Mouse (Mus musculus) embryonic facial prominence, embryonic 12.5 days (tissue): ENCODE data around the gene Matn3. TPM values are rescaled to one million over a fixed set of nuclear protein-coding genes. Genes with fewer than 3 reads are reported as not detected.

Source experiments
- ATAC-seq: fragments of 200-750 bp; cut with Nextera tagmentation; 2 replicates; pipeline ENCODE4 v1.8.0; 2017; ENCODE audit not compliant: insufficient number of reproducible peaks, insufficient read depth, low FRiP score, low TSS enrichment
- H3K27ac ChIP-seq: fragments of 300-500 bp; sonication (generic); 2 replicates; pipeline ENCODE4 v1.5.1; 2016; ENCODE audit warnings: mild to moderate bottlenecking
- H3K27me3 ChIP-seq: fragments of 300-500 bp; sonication (generic); 2 replicates; pipeline ENCODE4 v1.6.1; 2016; ENCODE audit warnings: mild to moderate bottlenecking, moderate library complexity
- H3K36me3 ChIP-seq: fragments of 300-500 bp; sonication (generic); 2 replicates; pipeline ENCODE4 v1.6.1; 2016; ENCODE audit warnings: mild to moderate bottlenecking
- H3K4me1 ChIP-seq: fragments of 300-500 bp; sonication (generic); 2 replicates; pipeline ENCODE4 v1.6.1; 2016
- H3K4me2 ChIP-seq: fragments of 300-500 bp; sonication (generic); replicated peaks from 2 replicates; pipeline ENCODE4 v1.6.1; 2016; ENCODE audit warnings: mild to moderate bottlenecking, moderate library complexity
- H3K4me3 ChIP-seq: fragments of 300-500 bp; sonication (generic); 2 replicates; pipeline ENCODE4 v1.5.1; 2016; ENCODE audit warnings: mild to moderate bottlenecking
- H3K9ac ChIP-seq: fragments of 300-500 bp; sonication (generic); 2 replicates; pipeline ENCODE4 v1.6.1; 2016; ENCODE audit warnings: mild to moderate bottlenecking, moderate library complexity
- H3K9me3 ChIP-seq: fragments of 300-500 bp; sonication (generic); 2 replicates; pipeline ENCODE4 v1.6.1; 2016; ENCODE audit warnings: mild to moderate bottlenecking, moderate library complexity
- WGBS: fragments of 180-500 bp; shearing (Covaris S2); methylation state at CpG from one replicate; pipeline ENCODE4 v1.1.7; 2016; 5-methylcytosine and 5-hydroxymethylcytosine counted together
- polyA plus RNA-seq: library from polyadenylated mRNA; unstranded; fragments of >200 nt; fragmentation: Nextera tagmentation; extraction: Ambion mirVana; gene quantifications from 2 replicates; pipeline ENCODE4 v1.2.1, GENCODE M21; 2016

The Matn3 gene
- polyA plus RNA-seq, 1 experiment from 2014 or later, result 2.0 TPM

GRCm38 (mm10) chr12:8940011-8941005, 7.4 kb upstream of the Matn3 start:
- Histone ChIP-seq H3K27me3 (no peaks in the 10 kb centered on the region), H3K27ac (no peak overlapping the region), H3K4me3 (no peak overlapping the region), H3K4me2 (no peak overlapping the region), H3K4me1 (no peaks in the 10 kb centered on the region), H3K9ac (no peak overlapping the region), H3K9me3 (no peaks in the 10 kb centered on the region), H3K36me3 (peaks cover 43% of the 10 kb centered on the region)
- WGBS, result 68% methylated on average over 12 of the region's 12 CpGs
- ATAC-seq, result no peak

DNA sequence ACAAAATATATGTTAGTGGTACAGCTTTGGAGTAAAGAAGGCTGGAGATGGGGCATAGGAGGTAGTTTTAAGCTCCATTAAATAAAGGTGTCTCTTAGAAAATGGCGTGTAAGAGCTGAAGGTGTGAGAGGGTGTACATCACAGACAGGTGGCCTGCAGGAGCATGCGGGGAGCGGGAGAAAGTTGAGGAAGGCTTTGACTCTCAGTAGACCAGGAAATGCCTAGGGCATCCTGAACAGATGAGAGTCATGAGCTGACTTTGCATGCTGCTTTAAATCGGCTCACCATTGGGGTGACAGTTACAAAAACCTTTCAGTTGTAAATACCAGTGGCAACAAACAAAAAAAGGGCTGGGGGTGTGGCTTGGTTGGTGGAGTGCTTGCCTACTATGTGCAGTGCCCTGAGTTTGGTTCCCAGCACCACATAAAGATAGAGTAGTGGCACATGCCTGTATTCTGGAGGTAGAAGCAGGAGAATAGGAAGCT, 6.6 kb upstream of the Matn3 start:
- WGBS, result 66% methylated on average over 4 of the region's 4 CpGs
- Histone ChIP-seq H3K9ac (no peak overlapping the region), H3K27ac (no peak overlapping the region), H3K36me3 (peaks cover 34% of the 10 kb centered on the region), H3K4me2 (no peak overlapping the region), H3K27me3 (no peaks in the 10 kb centered on the region), H3K9me3 (no peaks in the 10 kb centered on the region), H3K4me1 (no peaks in the 10 kb centered on the region), H3K4me3 (no peak overlapping the region)
- no peak for ATAC-seq

DNA sequence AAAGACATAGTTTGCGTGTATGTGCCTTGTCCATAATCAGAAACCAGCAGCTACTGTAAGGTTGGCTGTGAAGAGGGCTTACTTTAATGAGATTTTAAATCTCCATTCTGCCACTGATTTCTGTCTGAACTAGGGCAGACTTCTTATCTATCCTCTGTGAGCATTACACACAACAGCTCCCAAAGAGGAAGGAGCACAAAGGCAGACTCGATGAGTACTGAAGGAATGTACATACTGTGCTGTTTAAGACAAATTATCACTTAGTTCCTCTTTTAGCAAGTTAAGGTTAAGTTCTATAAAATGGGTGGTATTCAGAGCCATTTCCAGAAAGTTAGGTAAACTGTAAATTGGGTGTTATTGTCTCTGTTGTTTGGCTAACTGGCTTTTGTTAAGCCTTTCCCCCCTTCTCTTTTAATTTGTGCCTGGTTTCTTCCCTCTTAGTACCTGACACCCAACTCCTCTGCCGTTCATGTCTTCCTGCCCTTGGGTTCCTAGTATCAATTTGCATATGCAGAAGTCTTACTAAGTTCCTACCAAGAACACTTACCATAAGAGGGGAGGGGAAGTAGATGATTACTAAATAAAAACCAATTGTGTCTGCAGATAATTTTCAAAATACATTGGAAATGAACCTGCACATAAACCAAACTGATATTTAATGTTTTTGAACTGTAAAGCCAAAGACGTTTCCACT, 5.9 kb upstream of the Matn3 start:
- ATAC-seq, result no peak
- Histone ChIP-seq H3K27ac (no peak overlapping the region), H3K4me1 (no peaks in the 10 kb centered on the region), H3K9me3 (no peaks in the 10 kb centered on the region), H3K36me3 (peaks cover 28% of the 10 kb centered on the region), H3K9ac (no peak overlapping the region), H3K4me3 (no peak overlapping the region), H3K4me2 (no peak overlapping the region), H3K27me3 (no peaks in the 10 kb centered on the region)
- 46% methylated on average over 4 of the region's 4 CpGs for WGBS

- Histone ChIP-seq H3K27me3 (no peaks in the 10 kb centered on the region), H3K27ac (no peak overlapping the region), H3K9me3 (no peaks in the 10 kb centered on the region), H3K36me3 (no peaks in the 10 kb centered on the region), H3K4me3 (no peak overlapping the region), H3K4me2 (no peak overlapping the region; the same call in 1 of the 2 replicates), H3K4me1 (peaks cover 11% of the 10 kb centered on the region; the same call in 1 of the 2 replicates), H3K9ac (no peak overlapping the region)
- WGBS, result 56% methylated on average over 9 of the region's 9 CpGs
- no peak for ATAC-seq
Observed at GRCm38 (mm10) chr12:8947163-8947562, 566 bp upstream of the Matn3 start.

DNA sequence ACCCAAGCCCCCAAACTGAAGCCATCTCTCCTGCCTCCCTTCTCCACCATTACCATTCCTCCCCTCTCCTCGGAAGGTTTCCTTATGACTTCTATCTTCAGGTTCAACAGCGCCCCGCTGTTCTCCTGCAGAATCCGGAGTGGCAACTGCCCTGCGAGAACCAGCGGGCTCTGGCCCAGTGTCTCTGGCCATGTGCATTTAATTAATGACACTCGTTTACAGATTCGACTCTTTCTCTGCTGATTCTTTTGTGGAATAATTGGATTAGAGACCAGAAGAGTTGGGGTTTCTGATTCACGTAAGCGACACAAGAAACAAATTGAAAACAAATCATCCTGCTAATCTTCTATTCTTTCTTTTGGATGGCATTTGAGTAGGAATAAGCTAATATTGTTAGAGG, 5.4 kb downstream of the Matn3 start:
- H3K9ac ChIP-seq, result no peak overlapping the region
- H3K4me1 ChIP-seq, result 0 out of 2 replicates have a peak, but pooled peaks cover 3% of the 10 kb centered on the region
- H3K27me3 ChIP-seq, result no peaks in the 10 kb centered on the region
- H3K27ac ChIP-seq, result no peak overlapping the region
- 34% methylated on average over 10 of the region's 10 CpGs for WGBS
- H3K36me3 ChIP-seq, result no peaks in the 10 kb centered on the region
- ATAC-seq, result no peak
- H3K9me3 ChIP-seq, result no peaks in the 10 kb centered on the region
- no peak overlapping the region for H3K4me3 ChIP-seq
- no peak overlapping the region for H3K4me2 ChIP-seq

DNA sequence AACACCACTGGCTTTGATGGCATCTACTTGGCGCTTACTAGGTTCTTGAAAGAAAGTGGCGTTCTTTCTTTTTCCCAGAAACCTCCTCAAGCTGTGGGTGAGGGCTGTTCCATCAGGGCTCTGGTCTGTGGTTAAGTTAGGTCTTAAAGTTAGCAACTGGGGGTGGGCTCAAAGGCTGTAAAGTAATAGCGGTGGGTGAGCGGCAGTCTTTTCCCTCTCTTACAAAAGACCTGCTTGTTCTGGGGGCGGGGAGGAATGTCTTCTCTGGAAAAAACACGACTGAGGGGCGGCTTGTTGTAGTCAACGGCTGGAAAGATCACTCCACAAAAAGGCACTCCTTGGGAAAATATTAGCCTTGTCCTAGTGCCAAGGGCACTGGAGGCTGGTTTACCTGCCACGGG, 6.4 kb downstream of the Matn3 start:
- Histone ChIP-seq H3K4me1 (no peaks in the 10 kb centered on the region), H3K4me2 (no peak overlapping the region), H3K9me3 (no peaks in the 10 kb centered on the region), H3K27me3 (no peaks in the 10 kb centered on the region), H3K36me3 (no peaks in the 10 kb centered on the region), H3K9ac (no peak overlapping the region), H3K27ac (0 out of 2 replicates have a peak overlapping the region, but pooled peaks have one; percentile 47), H3K4me3 (no peak overlapping the region)
- WGBS, result 47% methylated on average over 9 of the region's 9 CpGs
- no peak for ATAC-seq

DNA sequence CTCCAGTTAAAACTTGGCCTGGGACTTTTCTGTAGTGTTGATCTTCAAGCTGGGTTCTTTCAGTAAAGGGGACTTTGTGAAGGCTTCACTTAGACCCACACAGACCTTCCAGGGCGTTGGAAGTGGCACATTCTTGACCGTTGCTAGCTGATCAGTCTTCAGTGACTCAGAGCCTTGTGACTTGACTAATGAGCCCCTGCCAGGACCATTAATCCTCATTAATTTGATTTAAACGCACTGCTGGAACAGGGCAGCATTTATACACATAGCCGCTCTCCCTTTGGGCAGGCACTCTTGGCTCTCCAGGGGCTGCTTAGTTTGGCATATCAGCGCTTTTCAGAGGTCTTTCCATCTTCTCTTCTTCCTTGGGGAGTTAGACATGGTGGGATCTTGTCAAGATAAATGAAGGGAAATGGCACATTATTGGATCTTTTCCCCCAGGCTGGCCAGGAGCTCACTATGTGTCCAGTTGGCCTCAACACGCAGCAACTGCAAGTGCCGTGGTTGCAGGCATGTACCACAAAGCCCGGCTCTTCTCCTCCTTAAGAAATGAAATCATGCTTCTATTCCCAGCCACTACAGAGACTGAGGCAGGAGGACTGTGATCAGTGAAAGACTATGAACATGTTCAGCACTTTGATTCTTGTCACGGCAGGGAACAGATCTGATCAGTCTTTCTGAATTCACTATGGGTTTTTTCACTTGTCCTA, 14.0 kb downstream of the Matn3 start:
- Histone ChIP-seq H3K27me3 (no peaks in the 10 kb centered on the region), H3K4me1 (no peaks in the 10 kb centered on the region), H3K27ac (no peak overlapping the region), H3K9me3 (no peaks in the 10 kb centered on the region), H3K4me2 (no peak overlapping the region), H3K4me3 (no peak overlapping the region), H3K36me3 (no peaks in the 10 kb centered on the region), H3K9ac (no peak overlapping the region)
- 70% methylated on average over 9 of the region's 9 CpGs for WGBS
- no peak for ATAC-seq

- Histone ChIP-seq H3K9me3 (no peaks in the 10 kb centered on the region), H3K27me3 (no peaks in the 10 kb centered on the region), H3K9ac (no peak overlapping the region), H3K4me1 (peaks cover 4% of the 10 kb centered on the region; the same call in 1 of the 2 replicates), H3K27ac (no peak overlapping the region), H3K4me3 (no peak overlapping the region), H3K36me3 (no peaks in the 10 kb centered on the region), H3K4me2 (no peak overlapping the region)
- WGBS, result 13% methylated on average over 9 of the region's 9 CpGs
- ATAC-seq, result peak; percentile 84
Observed at GRCm38 (mm10) chr12:8969828-8970227, 22.1 kb downstream of the Matn3 start.

DNA sequence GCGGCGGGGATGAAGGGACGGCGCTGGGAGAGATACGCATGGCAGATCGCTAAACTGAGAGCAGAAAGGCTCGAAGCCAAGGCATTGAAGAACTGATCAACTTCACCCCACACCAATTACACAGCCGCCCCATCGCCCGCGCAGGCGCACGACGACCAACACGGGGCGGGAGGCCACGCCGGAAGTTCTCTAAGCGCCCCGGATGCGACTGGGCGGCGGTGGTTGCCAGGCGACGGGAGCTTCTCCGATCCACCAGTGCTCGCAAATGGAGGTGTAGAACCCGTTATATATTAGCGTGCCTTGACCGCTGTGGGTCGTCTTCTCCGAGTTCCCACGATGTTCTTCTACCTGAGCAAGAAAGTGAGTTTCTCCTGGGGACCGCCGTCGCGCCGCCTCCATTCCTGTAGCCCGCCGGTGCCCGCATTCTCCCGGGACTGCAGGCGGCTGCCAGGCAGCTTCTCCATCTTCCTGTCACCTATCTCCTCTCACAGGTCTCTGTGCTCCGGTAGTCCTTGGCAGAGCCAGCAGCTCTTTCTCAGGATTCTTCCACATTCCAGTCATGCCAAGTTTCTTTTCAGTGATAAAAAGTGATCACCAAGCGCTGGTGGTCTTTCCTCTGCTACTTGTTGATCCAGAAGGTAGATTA, 26.2 kb downstream of the Matn3 start, which contains the start of gene Wdr35:
Gene Wdr35, plus strand, starts transcription at position 73 of the 646 bp plus-strand sequence.
- 0 out of 2 replicates have a peak within 1 kb of the TSS, but pooled peaks have one; percentile 46 for H3K27ac ChIP-seq
- no peaks in the 10 kb centered on the region for H3K27me3 ChIP-seq
- 1% methylated on average over 45 of the region's 45 CpGs for WGBS
- H3K4me2 ChIP-seq, result peak within 1 kb of the TSS; percentile 87
- peaks cover 4% of the 10 kb centered on the region; the same call in 1 of the 2 replicates for H3K4me1 ChIP-seq
- peak within 1 kb of the TSS; percentile 68 for H3K4me3 ChIP-seq
- no peaks in the 10 kb centered on the region for H3K9me3 ChIP-seq
- no peaks in the 10 kb centered on the region; the same call in 1 of the 2 replicates for H3K36me3 ChIP-seq
- peak within 1 kb of the TSS; percentile 55 for H3K9ac ChIP-seq
- ATAC-seq, result peak; percentile 82

DNA sequence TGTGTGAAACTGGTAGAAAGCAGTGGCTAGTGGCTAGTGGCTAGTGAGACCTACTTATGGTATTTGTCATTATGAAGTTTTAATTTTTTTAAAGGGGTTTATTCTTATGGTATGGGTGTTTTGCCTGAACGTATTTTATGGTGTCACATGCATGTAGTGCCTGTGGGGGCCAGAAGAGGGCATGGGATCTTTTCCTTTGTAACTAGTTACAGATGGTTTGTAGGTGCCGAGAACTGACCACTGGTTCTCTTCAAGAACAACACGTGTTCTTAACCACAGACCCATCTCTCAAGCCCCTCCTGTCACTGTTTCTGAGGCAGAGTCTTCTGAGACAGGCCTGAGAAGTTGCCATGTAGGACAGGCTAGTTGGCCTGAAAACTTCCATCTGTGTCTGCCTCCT, 27.3 kb downstream of the Matn3 start:
- H3K4me3 ChIP-seq, result no peak overlapping the region
- H3K36me3 ChIP-seq, result peaks cover 8% of the 10 kb centered on the region
- 90% methylated on average over 3 of the region's 3 CpGs for WGBS
- H3K9ac ChIP-seq, result no peak overlapping the region
- H3K4me2 ChIP-seq, result no peak overlapping the region
- no peaks in the 10 kb centered on the region for H3K27me3 ChIP-seq
- H3K27ac ChIP-seq, result no peak overlapping the region
- no peaks in the 10 kb centered on the region for H3K9me3 ChIP-seq
- peaks cover 4% of the 10 kb centered on the region; the same call in 1 of the 2 replicates for H3K4me1 ChIP-seq
- ATAC-seq, result no peak

GRCm38 (mm10) chr12:8993231-8993630, 45.5 kb downstream of the Matn3 start:
- Histone ChIP-seq H3K27me3 (no peaks in the 10 kb centered on the region), H3K4me2 (no peak overlapping the region), H3K9me3 (no peaks in the 10 kb centered on the region), H3K9ac (no peak overlapping the region), H3K4me1 (no peaks in the 10 kb centered on the region), H3K27ac (no peak overlapping the region), H3K4me3 (no peak overlapping the region), H3K36me3 (0 out of 2 replicates have a peak, but pooled peaks cover 3% of the 10 kb centered on the region)
- WGBS, result 80% methylated on average over 8 of the region's 8 CpGs
- ATAC-seq, result no peak
